Mouse (Mus musculus) lung, postnatal 10 days (tissue): ENCODE results near the gene Mul1.

Source experiments
- DNase-seq: peaks from one replicate; pipeline ENCODE4 v3.0.0; 2021

Mul1 gene

GRCm38 (mm10) chr4:138462971-138463831 is 28.7 kb downstream of the Mul1 start:
- DNase-seq, result peak; percentile 77

GRCm38 (mm10) chr4:138463832-138464487 is 29.5 kb downstream of the Mul1 start:
- peak; percentile 96 for DNase-seq

GRCm38 (mm10) chr4:138464667-138465353 is 30.3 kb downstream of the Mul1 start:
- DNase-seq, result peak; percentile 83

- DNase-seq, result no peak
Measured at GRCm38 (mm10) chr4:138465446-138465845, 31.0 kb downstream of the Mul1 start.

DNA sequence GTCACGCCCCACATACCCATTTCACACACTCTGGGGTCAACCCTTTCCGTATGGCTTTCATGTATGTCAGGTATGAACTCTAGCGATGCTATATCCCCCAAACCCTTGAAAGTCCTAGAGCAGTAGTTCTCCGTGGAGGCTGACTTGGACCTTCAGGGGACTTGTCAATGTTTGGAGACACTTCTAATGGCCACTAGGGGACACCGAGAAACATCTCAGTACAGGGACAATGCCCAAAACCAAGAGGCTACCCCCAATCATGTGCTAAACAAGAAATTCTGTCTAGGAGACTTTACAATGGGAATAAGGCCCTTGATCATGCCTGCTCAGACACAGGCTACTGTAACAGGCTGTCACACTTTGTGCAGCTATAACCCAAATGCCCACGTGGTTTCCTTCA is 32.2 kb downstream of the Mul1 start:
- DNase-seq, result no peak

GRCm38 (mm10) chr4:138467451-138467850 is 33.0 kb downstream of the Mul1 start:
- DNase-seq, result peak; percentile 55

- no peak for DNase-seq
Measured at GRCm38 (mm10) chr4:138469080-138469479, 34.6 kb downstream of the Mul1 start.

DNA sequence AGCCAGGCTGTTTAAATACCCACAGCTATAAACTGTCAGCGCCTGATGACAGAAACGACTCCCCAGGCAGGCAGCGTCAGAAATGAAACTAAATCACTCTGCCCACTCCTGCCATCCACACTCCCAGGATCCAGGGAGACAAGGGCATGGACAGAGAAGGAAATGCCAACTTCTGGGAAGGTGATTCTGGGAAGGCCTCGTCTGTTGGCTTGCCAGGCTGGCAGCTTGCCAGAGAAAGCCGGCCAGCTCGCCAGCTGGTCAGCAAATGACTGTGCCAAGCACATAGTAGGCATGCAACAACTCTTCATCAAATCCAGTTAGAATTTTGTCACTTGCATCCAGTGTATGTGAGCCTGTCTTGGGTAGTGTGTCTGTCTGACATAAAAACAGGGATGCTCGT is 36.8 kb downstream of the Mul1 start:
- DNase-seq, result no peak

DNA sequence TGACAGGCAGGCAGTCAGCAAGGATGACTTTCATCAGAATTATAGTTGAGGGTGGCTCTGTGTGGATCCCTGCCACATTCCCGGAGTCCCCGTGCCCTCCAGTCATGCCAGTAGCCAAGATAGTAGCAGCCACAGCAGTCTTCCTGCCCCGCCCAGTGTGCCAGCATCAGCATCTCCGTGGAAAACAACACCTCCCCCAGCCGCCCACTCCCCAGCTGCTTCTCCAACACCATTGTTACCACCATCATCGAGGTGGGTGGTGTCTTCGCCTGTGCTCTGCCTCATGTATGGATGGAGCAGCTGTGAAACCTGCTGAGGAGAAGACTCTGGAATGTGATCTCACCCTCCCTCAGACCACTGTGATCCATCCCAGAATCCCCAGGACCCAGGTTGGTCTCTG is 45.1 kb downstream of the Mul1 start:
- DNase-seq, result no peak

DNA sequence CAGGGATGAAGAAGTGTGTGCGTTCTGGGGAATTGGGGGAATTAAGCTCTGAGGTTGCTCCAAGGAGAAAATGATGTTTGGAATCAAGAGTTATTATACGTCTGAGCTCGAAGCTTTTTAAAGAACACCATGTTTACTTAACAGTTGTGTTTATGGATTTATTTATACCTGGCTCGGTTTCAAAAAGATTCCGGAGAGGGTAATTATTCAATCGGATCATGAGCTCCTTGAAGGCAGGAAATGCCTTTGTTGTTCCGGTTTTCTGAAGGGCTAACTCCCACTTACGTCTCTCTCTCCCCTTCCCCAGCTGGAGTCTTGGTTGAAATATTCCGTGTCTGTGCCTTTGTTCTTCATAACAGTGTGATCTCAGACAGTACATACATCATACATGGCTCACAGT is 46.5 kb downstream of the Mul1 start:
- peak; percentile 30 for DNase-seq

- no peak for DNase-seq
Measured at GRCm38 (mm10) chr4:138482721-138483120, 48.2 kb downstream of the Mul1 start.

DNA sequence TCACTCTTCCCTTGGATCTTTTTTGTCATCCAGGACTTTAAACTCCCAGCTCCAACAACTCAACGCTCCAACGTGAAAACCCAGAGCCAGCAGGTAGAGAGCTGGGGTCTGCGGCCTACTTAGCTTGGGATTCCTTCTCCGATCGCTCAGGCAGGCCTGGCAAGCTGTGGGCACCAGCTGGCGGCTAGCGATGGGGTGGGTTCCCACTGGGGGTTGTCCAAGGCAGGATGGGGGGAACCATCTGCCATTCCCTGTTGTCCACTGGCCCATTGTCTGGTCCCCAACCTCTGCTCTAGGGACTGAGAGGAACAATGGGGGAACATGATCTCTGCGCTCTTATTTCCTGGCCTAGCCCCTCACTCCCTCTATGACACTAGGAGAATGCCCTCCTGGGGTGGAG is 53.8 kb downstream of the Mul1 start:
- no peak for DNase-seq

DNA sequence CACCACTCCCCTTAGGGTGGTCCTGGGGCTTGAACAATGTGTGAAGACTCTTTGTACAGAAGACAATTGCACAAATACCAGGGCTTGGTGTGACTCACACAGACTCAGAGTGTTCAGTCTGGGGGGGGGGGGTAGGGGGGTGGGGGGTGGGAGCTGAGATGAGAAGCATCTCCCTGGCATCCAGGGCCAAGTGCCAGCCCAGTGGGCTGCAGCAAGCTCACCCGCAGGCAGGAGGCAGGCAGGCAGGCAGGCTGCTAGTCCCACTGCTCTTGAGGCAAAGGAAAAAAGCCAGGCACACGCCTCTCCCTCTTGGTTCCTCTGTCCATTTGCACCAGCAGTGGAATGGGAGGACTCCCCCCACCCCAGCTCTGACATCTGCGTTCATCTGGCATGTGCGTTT is 56.6 kb downstream of the Mul1 start:
- no peak for DNase-seq
